Mouse (Mus musculus) neural tube, embryonic 14.5 days (tissue): ENCODE data around the gene Cyp2d26. TPM values are rescaled to one million over a fixed set of nuclear protein-coding genes. Genes with fewer than 3 reads are reported as not detected.

Experiments used
- microRNA-seq: library from miRNA; unstranded; fragments of <30 nt; microRNA quantifications from one replicate; pipeline ENCODE4, GENCODE M21; 2016
- polyA plus RNA-seq: library from polyadenylated mRNA; unstranded; fragments of >200 nt; fragmentation: Nextera tagmentation; extraction: Ambion mirVana; gene quantifications from 2 replicates; pipeline ENCODE4 v1.2.1, GENCODE M21; 2014

Cyp2d26 gene
- polyA plus RNA-seq, 1 experiment from 2014 or later = not detected

Small RNA genes lying within 50 kb of the gene (microRNA-seq; reads per million reads assigned to microRNA genes)
- not detected for gene Gm27618

Other genes with a start within 250 kb of the Cyp2d26 start
- gene Cyp2d12, start 239.2 kb downstream of the Cyp2d26 start, polyA plus RNA-seq = not detected in 2 replicates
- gene Cyp2d34, start 173.3 kb downstream of the Cyp2d26 start, polyA plus RNA-seq = not detected in 2 replicates
- gene Cyp2d40, start 30.1 kb downstream of the Cyp2d26 start, polyA plus RNA-seq = not detected in 2 replicates
- gene Tcf20, start 193.6 kb upstream of the Cyp2d26 start, polyA plus RNA-seq = 15.4 and 16.3 TPM in 2 replicates
- gene Nfam1, start 239.0 kb upstream of the Cyp2d26 start, polyA plus RNA-seq = 0.31 and 1.8 TPM in 2 replicates